Comparison of ENCODE assay signal across 1 mouse cellular context in the genomic region with DNA sequence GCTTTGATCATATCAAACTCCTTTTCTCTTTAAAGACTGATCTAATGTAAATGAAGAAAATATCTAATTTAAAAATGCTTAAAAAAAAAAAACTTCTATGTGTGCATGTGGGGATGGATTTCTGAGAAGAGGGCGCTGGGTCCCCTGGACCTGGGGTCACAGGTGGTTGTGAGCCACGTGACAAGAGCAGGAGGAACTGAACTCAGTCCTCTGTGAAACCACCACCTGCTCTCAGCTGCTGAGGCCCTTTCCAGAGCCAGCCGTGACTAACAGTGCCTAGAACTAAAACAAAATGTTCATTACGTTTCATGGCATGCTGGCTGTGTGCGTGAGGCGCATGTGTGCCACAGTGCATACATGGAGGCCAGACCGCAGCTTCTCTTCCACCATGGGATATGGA.
TF ChIP-seq lines count a peak whose summit lies in the region.

No protein-coding gene starts in this region.

TF ChIP-seq in CH12.LX, 34 proteins besides CTCF, POLR2A, EP300 and RAD21 (continued from another document):
- TF ChIP-seq GABPA (IDR thresholded peaks at IDR 0.05; ENCODE audit: insufficient replicate concordance, low read depth, low read length) (no peak), TCF12 (IDR thresholded peaks at IDR 0.05; ENCODE audit: low read depth, low read length) (0 out of 2 replicates have a peak, but pooled peaks have one; percentile 17), ZMIZ1 (IDR thresholded peaks at IDR 0.05; ENCODE audit: low read depth, low read length) (no peak), ELF1 (IDR thresholded peaks at IDR 0.05; ENCODE audit: low read depth, low read length) (no peak), SMC3 (IDR thresholded peaks at IDR 0.05; ENCODE audit: low read depth, low read length) (no peak), IRF4 (IDR thresholded peaks at IDR 0.05; ENCODE audit: low read depth, low read length) (peak; percentile 29; the same call in 1 of the 2 replicates), SIN3A (IDR thresholded peaks at IDR 0.05; ENCODE audit: low read length) (no peak), BHLHE40 (IDR thresholded peaks at IDR 0.05; ENCODE audit: low read depth, low read length) (peak; percentile 63), USF2 (conservative IDR thresholded peaks at IDR 0.05; ENCODE audit: low read depth, low read length) (peak; percentile 61), KAT2A (IDR thresholded peaks at IDR 0.05; ENCODE audit: insufficient replicate concordance, low read length) (no peak), HCFC1 (IDR thresholded peaks at IDR 0.05; ENCODE audit: low read depth, low read length) (no peak), POLR2AphosphoS2 (IDR thresholded peaks at IDR 0.05; ENCODE audit: low read depth, low read length) (no peak), CHD2 (IDR thresholded peaks at IDR 0.05; ENCODE audit: low read length) (no peak), MAX (IDR thresholded peaks at IDR 0.05; ENCODE audit: low read length) (peak; percentile 81), CHD1 (IDR thresholded peaks at IDR 0.05; ENCODE audit: low read depth, low read length) (no peak), NELFE (IDR thresholded peaks at IDR 0.05; ENCODE audit: low read depth, low read length) (no peak), MAFK (IDR thresholded peaks at IDR 0.05; ENCODE audit: insufficient replicate concordance, low read length) (no peak), USF1 (IDR thresholded peaks at IDR 0.05; ENCODE audit: low read depth, low read length) (peak; percentile 63), JUND (conservative IDR thresholded peaks at IDR 0.05; ENCODE audit: low read depth, low read length) (no peak), MAZ (IDR thresholded peaks at IDR 0.05; ENCODE audit: low read depth, low read length) (no peak), MYC (IDR thresholded peaks at IDR 0.05; ENCODE audit: low read depth, low read length) (peak; percentile 71; the same call in 1 of the 2 replicates), MEF2A (IDR thresholded peaks at IDR 0.05; ENCODE audit: borderline replicate concordance, low read depth, low read length) (no peak), E2F4 (IDR thresholded peaks at IDR 0.05; ENCODE audit: insufficient replicate concordance, low read depth, low read length) (no peak), RCOR1 (conservative IDR thresholded peaks at IDR 0.05; ENCODE audit: low read depth, low read length) (no peak), NRF1 (IDR thresholded peaks at IDR 0.05; ENCODE audit: low read depth, low read length) (no peak), TBP (conservative IDR thresholded peaks at IDR 0.05; ENCODE audit: low read depth, low read length) (no peak), ZNF384 (IDR thresholded peaks at IDR 0.05; ENCODE audit: low read depth, low read length) (no peak)
